Mouse (Mus musculus) liver, adult (tissue): Measurements from ENCODE around the gene Kazn.

Experiments used
- GATA4 ChIP-seq: IDR thresholded peaks from 2 replicates; pipeline ENCODE4 v1.6.1; 2014; ENCODE audit warnings: mild to moderate bottlenecking, low read length; ENCODE audit not compliant: insufficient replicate concordance

The Kazn gene

GRCm38 (mm10) chr4:142165363-142165762, 73.8 kb downstream of the Kazn start:
- no peak for TF ChIP-seq GATA4

DNA sequence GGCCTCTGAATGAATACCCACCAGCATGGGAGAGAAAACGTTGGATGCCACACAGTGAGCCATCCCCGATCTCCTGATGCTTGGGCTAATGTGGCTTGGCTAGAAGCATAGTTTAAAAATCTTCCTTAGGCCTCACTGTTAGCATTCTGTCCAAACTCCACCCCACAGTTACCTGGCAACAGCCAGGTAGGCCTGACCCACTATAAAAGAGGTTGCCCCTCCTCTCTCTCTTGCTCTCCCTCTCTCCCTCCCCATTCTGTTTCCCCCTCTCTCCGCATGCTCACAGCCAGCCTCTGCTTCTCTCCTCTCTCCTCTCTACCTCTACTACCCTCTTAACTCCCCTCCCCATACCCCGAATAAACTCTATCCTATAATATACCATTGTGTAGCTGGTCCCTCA, 74.8 kb downstream of the Kazn start:
- no peak for TF ChIP-seq GATA4

DNA sequence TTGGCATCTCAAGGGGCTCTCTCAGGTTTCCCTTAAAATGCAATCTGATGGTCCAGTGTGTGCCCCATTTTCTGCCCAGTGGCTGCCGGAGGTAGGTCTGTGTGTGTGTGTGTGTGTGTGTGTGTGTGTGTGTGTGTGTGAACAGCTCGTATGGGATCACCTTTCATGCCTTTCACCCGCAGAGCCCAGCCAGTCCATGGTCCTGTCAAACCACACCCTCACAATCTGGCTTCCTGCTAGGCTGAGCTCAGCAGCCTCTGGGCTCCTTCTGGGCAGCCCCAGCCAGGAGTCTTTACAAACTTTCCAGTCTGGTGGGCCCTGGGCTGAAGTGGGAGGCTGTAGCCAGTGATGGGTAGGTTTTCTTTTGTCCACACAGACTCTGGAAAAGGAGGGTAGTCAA, 75.3 kb downstream of the Kazn start:
- TF ChIP-seq GATA4: no peak

GRCm38 (mm10) chr4:142162729-142163128, 76.5 kb downstream of the Kazn start:
- no peak for TF ChIP-seq GATA4

DNA sequence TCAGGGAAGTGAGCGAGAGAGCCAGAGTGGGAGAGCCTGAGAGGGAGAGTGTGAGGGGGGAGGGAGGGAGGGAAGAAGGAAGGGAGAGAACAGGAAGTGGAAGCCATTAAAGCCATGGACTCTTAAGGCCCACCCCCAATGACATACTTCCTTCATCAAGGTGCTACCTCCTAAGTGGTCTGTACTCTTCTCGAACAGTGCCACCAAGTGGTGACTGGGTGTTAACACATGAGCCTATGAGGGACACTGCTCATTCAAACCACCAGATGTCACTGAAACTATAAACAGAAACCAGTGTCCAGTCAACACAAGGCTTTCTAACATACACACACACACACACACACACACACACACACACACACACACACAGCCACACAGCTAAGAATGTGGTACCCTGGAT, 77.1 kb downstream of the Kazn start:
- no peak for TF ChIP-seq GATA4

DNA sequence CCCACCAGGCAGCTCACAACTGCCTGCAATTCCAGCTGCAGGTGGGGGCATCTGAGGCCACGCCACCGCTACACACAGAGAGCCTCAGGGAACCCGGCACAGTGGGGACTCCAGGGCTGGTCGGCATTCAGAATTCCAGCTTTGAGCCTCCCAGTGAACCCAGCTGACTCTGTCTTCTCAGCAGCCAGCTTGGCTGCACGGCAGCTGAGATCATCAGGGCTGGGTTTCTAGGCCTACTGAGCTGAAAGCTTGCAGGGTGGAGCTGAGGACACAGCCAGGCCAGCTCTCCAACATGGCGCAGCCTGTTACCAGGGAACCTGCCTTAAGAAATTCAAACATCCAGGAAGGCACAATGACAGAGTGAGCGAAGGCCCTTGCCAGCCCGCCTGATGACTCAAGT, 79.2 kb downstream of the Kazn start:
- TF ChIP-seq GATA4: no peak

- TF ChIP-seq GATA4: no peak
Observed at GRCm38 (mm10) chr4:142156506-142156905, 82.7 kb downstream of the Kazn start.

GRCm38 (mm10) chr4:142154246-142154645, 85.0 kb downstream of the Kazn start:
- no peak for TF ChIP-seq GATA4

GRCm38 (mm10) chr4:142153526-142153925, 85.7 kb downstream of the Kazn start:
- no peak for TF ChIP-seq GATA4

DNA sequence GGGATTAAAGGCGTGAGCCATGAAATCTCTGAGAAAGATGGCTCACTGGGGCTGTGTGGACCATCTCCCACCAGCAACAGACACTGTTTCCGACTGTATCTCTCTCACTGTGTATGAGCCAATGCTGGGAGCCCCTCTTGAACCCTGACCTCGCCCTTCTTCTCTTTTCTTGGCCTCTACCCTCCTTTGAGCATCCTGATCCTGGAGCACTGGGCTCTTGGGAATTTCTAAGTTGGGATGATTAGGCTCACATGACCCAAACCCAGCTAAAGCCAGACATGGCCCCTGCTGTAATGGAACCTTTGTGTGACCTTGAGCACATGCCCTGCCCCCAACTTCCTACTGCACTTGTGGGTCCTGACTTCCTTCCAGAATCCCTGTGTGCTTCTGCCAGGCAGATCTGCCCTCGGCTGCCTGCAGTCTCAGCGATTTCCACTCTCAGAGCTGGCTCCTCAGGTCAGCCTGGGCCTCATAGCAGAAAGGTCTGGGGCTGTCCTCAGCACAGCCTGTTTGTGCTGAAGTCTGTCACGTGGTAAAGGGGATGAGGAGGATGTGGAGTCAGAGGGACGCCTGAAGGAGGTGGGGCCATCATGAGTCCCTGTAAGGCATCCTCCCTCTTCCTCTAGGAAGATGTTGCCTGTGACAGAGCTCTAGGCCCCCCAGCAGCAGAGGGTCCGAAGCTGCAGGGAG, 86.3 kb downstream of the Kazn start:
- TF ChIP-seq GATA4: no peak; the same call in 1 of the 2 replicates

DNA sequence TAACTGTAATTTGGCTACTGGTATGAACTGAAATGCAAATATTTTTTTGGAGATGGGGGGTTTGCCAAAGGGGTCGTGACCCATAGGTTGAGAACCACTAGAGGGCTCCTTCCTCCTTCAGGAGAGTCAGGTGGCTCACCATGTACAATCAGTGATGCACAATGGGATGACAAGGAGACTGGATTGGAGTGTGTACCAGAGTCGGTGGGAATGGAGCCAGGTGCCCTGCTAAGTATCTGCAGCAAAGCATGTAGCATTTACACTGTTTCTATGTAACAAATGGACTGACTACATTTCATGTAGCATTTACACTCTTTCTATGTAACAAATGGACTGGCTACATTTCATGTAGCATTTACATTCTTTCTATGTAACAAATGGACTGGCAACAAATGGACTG, 89.1 kb downstream of the Kazn start:
- no peak for TF ChIP-seq GATA4

DNA sequence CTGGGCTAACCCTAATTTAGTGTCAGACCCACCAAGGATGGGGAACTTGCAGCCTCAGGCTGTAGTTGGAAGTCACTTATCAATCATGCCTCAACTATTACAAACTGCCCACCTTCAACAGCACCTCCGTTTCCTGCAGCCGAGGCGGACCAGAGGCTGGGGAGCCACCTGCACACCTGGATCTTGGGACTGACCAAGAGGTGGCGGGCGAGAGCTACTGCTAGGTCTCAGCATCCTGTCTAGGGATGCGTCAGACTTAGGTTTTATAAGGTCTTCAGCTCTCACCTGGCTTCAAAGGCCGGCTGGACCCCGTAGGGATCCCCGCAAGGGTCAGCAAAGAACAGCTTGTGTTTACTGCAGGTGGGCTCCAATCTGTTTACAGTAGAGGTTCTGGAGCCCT, 90.0 kb downstream of the Kazn start:
- no peak for TF ChIP-seq GATA4

GRCm38 (mm10) chr4:142147671-142148070, 91.5 kb downstream of the Kazn start:
- no peak for TF ChIP-seq GATA4

- TF ChIP-seq GATA4: no peak
Observed at GRCm38 (mm10) chr4:142144096-142144495, 95.1 kb downstream of the Kazn start.

- no peak for TF ChIP-seq GATA4
Observed at GRCm38 (mm10) chr4:142143290-142143689, 95.9 kb downstream of the Kazn start.

- TF ChIP-seq GATA4: no peak
Observed at GRCm38 (mm10) chr4:142139729-142140128, 99.5 kb downstream of the Kazn start.

GRCm38 (mm10) chr4:142138356-142139099, 100.7 kb downstream of the Kazn start:
- no peak for TF ChIP-seq GATA4

DNA sequence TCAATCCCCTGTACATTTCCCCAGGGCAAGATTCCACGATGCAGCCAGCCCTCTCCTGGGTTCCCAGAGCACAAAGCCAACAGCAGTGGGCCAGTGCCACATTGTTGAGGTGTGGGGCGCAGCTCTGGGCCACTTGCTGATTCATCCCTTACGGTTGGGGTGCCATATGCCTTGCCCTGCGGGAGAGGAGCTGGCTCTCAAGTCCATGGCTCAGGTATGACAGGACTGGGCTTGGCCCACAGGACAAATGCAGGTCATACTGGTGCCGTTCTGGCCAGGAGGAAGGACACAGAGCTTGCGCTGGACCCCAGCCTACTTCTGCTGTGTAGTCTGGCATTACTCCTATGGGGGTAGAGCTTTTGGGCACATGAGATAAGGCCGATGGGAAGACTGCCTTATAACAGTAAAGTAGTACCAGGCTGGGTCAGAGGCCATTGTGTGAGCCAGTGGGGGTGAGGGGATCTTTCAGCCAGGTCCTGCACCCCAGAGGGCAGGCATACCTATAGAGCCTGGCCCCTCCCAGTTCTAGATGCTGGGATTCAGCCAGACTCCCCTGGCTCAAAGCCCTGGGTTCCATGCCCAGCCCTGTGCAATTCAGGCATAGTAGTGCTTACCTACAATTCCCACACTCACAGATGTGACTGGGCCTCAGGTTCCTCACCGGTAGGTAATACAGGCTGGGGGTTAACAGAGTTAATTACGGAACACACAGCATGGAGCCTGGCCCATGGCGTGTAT, 102.3 kb downstream of the Kazn start:
- no peak for TF ChIP-seq GATA4
